Mouse (Mus musculus) left cerebral cortex, adult 2 months (tissue): ENCODE data around the gene 2200002D01Rik. TPM values are rescaled to one million over a fixed set of nuclear protein-coding genes. Genes with fewer than 3 reads are reported as not detected.

Experiments
- DNase-seq, 2 experiments: peaks; one replicate each; pipeline ENCODE4 v3.0.0; 2021 to 2022; ENCODE audit warnings: low spot score in 2 of 2, mixed read lengths in 1 of 2; ENCODE audit errors: extremely low spot score in 1 of 2
- H3K27ac ChIP-seq: fragments of 200-600 bp; 2 replicates; pipeline ENCODE4 v1.8.1; 2022
- H3K4me3 ChIP-seq: fragments of 200-600 bp; 2 replicates; pipeline ENCODE4 v1.8.1; 2022
- CTCF ChIP-seq: fragments of 200-600 bp; IDR thresholded peaks from 2 replicates; pipeline ENCODE4 v1.8.1; 2022; ENCODE audit warnings: antibody characterized with exemption, mild to moderate bottlenecking, moderate library complexity
- intact Hi-C: fragments of 180-260 bp; cut with DNase I; formaldehyde crosslinking; loops from one replicate; pipeline ENCODE4 v1.15.1; 2025
- total RNA-seq, 2 experiments: library from RNA; stranded (reverse); gene quantifications; 2 replicates each; pipeline ENCODE4 v1.2.3; 2021

Gene 2200002D01Rik
- total RNA-seq, 2 experiments from 2014 or later, result 0.32 TPM; not detected in 1

DNA sequence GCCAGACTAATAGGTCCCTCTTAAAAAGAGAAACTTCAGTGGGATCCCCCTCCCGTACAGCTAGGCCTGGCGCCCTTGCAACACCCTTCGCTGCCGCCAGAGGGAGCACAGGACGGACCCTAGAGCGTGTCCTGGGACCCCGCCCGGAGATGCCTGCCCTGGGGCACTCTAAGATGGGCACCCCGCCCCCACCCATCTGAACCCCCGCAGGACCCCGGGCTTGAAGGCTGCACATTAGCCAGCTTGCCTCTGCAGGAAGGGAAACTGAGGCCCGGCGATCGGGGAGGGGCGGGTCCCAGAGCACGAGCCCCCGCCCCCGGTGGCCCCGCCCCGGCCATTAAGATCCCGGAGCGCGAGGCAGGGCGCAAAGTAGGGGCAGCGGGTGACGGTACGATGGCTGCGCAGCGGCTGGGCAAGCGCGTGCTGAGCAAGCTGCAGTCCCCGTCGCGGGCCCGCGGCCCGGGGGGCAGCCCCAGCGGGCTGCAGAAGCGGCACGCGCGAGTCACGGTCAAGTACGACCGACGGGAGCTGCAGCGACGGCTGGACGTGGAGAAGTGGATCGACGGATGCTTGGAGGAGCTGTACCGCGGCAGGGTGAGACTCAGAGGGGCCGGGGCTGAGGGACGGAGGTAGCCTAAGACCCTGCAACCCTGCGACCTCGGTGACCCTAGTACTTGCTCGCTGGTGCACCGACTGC, 40.8 kb upstream of the 2200002D01Rik start, which contains the start of gene Ppp1r14a:
Ppp1r14a (plus strand) TSS at position 367 of the 697 bp plus-strand sequence.
- peak within 1 kb of the TSS; percentile 72; the same call in 1 of the 2 replicates for H3K27ac ChIP-seq
- intact Hi-C loops, result loop anchor here (5.0 kb wide), 1 partner anchor 233 kb away; no protein-coding TSS in a partner anchor
- peak within 1 kb of the TSS; percentile 43 for H3K4me3 ChIP-seq
- TF ChIP-seq CTCF, result peak; percentile 86
- peak; percentile 56 to 60 for DNase-seq

DNA sequence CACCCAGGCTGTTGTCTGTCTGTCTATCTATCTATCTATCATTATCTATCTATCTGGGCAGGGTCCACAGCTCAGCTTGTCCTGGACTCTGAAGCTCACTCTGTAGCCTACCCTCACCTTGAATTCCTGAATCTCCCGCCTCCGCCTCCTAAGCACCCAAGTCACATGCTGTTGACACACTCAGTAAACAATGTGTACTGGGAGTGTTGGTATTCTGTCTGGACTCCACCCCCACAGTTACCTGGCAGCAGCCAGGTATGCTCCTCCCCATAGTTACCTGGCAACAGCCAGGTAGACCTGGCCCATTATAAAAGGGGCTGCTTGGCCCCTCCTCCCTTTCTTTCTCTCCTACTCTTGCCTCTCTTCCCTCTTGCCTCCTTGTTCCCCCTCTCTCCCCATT, 39.8 kb upstream of the 2200002D01Rik start:
- H3K27ac ChIP-seq, result no peak overlapping the region
- TF ChIP-seq CTCF, result no peak
- no peak overlapping the region for H3K4me3 ChIP-seq
- intact Hi-C loops, result loop anchor here (5.0 kb wide), 1 partner anchor 234 kb away; no protein-coding TSS in a partner anchor
- no peak for DNase-seq

DNA sequence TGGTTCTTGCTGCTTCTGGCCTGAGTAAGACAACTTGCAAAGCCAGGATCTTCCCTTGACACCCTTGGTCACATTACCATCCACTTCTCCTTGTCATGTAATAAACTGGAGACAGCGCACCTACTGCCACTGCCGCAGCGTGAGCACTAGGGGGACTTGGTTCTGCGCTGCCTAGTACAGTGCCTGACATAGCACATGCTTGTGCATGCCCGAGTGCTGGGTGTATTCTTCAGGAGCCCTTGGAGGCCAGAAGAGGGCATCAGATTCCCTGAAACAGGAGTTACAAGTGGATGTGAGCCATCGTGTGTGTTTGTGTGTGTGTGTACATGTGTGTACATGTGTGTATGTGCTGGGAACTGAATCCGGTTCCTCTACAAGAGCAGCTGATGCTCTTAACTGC, 39.2 kb upstream of the 2200002D01Rik start:
- no peak for DNase-seq
- no peak; the same call in 1 of the 2 replicates for TF ChIP-seq CTCF
- intact Hi-C loops, result loop anchor here (5.0 kb wide), 1 partner anchor 235 kb away; no protein-coding TSS in a partner anchor

GRCm38 (mm10) chr7:29284523-29284922, 36.3 kb upstream of the 2200002D01Rik start:
- no peak for DNase-seq
- intact Hi-C loops, result no loop called here
- Histone ChIP-seq H3K4me3 (no peak overlapping the region), H3K27ac (no peak overlapping the region)
- TF ChIP-seq CTCF, result no peak

More for the DNA sequence above, 39.2 kb upstream of the 2200002D01Rik start:
- Histone ChIP-seq H3K4me3 (no peak overlapping the region), H3K27ac (no peak overlapping the region)

DNA sequence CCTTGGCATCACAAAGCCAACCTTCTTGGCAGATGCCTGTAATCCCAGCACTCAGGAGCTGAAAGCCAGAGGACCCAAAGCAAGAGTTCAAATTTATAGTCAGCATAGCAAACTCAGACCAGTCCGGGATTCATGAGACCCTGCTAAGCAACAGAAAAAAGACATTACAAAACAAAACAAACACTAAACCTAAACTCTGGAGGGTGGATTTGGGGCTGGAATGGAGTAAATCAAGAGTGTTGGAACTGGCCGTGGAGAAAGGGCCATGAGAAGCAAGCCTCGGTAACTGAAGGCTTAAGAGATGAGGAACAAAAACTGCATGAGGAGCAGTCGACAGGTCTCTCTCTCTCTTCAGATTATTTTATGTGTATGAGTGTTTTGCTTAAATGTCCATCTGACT, 35.6 kb upstream of the 2200002D01Rik start:
- DNase-seq, result no peak
- Histone ChIP-seq H3K4me3 (no peak overlapping the region), H3K27ac (no peak overlapping the region)
- intact Hi-C loops, result no loop called here
- no peak for TF ChIP-seq CTCF

DNA sequence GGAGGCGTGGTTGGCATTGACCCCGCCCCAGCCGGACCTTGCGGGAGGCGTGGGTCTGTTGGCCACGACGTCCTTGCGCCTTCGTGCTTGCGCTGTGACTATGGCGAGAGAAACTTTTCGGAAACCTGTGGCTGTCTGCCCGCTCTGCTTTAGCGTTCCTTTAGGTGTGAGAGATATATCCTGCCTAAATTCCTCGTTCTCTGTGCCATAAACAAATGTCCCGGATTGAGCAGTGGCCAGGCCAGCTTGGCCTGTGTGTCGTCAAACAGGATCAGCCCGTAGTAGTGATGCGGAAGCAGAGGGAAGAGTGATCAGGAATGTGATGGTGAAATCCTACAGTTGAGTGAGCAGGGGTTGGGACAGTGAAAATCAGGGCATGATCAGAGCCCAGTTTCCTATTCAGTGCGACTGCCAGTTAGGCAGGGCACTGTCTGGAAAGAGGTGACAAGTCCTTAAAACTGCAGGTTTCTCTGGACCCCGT, 33.8 kb upstream of the 2200002D01Rik start:
- Histone ChIP-seq H3K4me3 (peak overlapping the region; percentile 60), H3K27ac (no peak overlapping the region)
- no peak for TF ChIP-seq CTCF
- intact Hi-C loops, result no loop called here
- no peak for DNase-seq

DNA sequence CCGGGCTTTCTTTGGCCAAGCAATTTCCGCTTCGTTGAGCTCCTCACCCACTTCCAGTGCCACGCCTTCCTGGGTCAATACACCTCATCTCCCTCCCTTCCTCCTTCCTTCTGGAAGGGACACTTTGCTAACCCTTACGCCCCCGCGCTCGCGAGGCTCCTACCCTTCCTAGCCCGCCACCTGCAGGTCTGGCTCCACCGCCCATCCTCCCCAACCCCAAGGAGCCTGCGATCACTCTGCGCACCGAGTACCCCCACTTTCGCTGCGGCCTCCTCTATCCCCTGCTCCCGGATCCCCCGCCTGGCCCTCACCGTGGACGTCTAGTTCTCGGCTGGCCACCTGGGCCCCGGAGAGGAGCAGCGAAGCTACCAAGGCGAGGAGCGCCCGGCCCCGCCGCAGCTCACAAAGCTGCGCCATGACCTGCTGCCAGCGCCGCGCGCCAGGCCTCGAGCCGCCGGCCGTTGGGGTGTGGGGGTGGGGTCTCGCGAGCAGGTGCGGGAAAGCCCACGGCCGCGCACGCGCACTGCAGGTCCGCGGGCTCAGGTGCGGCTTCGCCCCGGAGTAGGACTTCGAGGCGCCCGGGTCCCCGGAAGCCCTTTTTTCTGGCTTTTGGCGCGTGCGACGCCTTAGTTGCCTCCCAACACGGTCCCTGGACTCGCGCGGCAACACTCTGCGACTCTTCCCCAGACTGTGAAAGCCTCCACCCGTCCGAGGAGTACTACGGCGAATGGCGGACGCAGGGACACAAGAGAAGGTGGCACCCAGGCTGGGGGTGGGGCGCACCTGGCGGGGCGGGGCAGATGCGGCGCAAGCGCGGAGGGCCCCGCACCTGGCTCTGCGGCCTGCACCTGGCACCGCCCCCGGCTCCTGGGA, 33.2 kb upstream of the 2200002D01Rik start, which contains the start of gene Spint2:
Spint2 (minus strand) TSS at position 712 of the 873 bp plus-strand sequence.
- TF ChIP-seq CTCF, result no peak; the same call in 1 of the 2 replicates
- DNase-seq, result peak; percentile 40 to 47
- peak within 1 kb of the TSS; percentile 60 for H3K4me3 ChIP-seq
- no peak within 1 kb of the TSS for H3K27ac ChIP-seq
- intact Hi-C loops, result no loop called here

GRCm38 (mm10) chr7:29280801-29281200, 32.5 kb upstream of the 2200002D01Rik start:
- TF ChIP-seq CTCF, result no peak
- intact Hi-C loops, result no loop called here
- no peak for DNase-seq

DNA sequence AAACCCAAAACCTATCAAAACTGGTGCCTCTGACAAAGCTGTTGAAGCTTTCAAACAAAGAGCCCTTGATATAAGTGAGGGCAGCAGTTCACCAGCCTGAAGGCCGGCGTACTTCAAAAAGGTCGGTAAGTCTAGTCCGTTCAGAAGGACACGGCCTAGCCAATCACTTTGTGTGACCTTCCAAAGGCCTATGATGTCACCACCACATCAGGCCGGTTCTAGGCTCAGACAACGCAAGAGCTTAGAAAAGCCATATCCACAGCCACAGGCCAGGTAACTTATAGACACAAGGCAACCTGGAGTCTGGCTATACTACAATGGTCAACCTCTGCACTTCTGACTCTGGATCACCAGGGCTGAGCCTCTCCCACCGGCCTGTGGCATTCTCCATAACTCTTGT, 31.7 kb upstream of the 2200002D01Rik start:
- no peak overlapping the region for H3K4me3 ChIP-seq
- intact Hi-C loops, result no loop called here
- no peak overlapping the region for H3K27ac ChIP-seq
- DNase-seq, result no peak
- TF ChIP-seq CTCF, result no peak

More at GRCm38 (mm10) chr7:29280801-29281200, 32.5 kb upstream of the 2200002D01Rik start:
- peak overlapping the region; percentile 60 for H3K4me3 ChIP-seq
- no peak overlapping the region for H3K27ac ChIP-seq

DNA sequence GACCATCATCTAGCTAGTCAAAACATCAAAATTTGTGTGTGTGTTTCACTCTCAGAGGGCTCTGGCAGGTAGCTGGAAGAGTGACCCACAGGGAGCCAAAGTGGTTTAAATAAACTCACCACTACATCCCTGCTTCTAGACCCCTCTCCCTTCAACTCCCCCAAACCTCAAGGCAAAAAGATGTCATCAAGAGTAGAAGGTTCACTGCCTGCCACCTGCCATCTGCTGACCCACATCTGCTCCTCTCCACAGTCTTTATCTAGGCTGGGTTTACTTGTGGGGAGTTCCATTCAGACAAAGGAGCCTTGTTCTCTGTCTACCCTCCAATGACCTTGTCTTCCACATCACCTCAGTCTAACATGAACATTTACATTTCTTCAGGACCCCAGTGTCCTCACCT, 31.0 kb upstream of the 2200002D01Rik start:
- H3K4me3 ChIP-seq, result no peak overlapping the region
- TF ChIP-seq CTCF, result no peak
- H3K27ac ChIP-seq, result no peak overlapping the region
- intact Hi-C loops, result no loop called here
- DNase-seq, result no peak

DNA sequence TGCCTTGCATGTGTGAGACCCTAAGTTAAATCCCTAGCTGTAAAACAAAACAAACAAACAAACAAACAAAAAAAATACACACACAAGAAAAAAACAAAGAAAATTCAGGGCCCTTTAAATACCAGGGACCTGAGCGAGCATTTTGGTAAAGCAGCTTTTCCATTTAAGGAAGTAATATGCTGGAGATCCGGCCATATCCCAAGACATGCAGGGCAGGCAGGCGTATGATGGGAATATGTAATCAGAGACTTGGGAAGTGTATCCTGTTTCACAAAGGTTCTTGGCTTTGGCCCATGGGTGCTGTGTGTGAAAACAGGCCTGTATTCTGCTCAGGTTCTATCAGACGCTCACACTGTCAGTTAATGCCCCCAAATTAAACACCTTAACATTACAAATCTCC, 29.2 kb upstream of the 2200002D01Rik start:
- H3K27ac ChIP-seq, result no peak overlapping the region
- no peak for TF ChIP-seq CTCF
- DNase-seq, result no peak
- intact Hi-C loops, result no loop called here
- H3K4me3 ChIP-seq, result no peak overlapping the region

GRCm38 (mm10) chr7:29276715-29277114, 28.4 kb upstream of the 2200002D01Rik start:
- intact Hi-C loops, result no loop called here
- DNase-seq, result no peak
- TF ChIP-seq CTCF, result no peak
- Histone ChIP-seq H3K4me3 (no peak overlapping the region), H3K27ac (no peak overlapping the region)
